Mouse (Mus musculus): ENCODE measurements at regions not wholly inside any gene's neighbourhood (a gene's known extent, or its start where the extent isn't known, plus 50 kb on each side); places are given as distances from the start of the nearest gene placed in this dataset.
"Not testable (repeated sequence)": the region's sequence is repeated elsewhere in the genome, so short reads cannot be mapped to it uniquely, and the experiment has no call there.

DNA sequence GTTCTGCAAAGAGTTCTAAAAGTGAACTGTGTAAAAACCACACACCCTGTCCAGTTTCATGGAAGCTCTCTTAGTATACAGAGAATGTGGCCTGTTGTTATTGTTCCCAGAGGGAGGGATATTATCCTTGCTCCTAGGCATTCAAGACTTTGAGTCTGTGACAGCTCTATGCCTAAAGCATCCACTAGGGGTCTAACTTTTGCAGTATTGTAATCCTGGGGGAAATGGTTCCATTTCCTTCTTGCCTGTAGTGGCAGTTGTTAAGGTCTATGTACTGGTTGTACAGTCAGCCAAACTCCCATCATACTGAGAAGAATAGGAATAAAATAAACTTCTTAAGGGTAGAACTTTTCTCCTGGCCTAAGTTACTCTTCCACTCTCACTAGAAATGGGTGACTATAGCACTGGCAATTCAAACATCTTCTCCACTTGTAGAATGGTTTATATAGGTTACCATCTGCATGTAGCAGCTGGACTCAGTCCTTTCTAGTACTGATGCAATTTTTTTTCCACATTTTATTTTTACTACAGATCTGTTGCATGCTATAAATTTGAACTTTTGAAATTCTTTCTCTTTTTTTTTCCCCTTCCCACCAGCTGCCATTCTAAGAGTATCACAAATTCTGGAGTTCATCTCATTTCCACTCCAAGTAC is 51.4 kb upstream of the Dpt start:
- DNase-seq (ENCODE audit: low spot score) = peak; percentile 16

- DNase-seq (ENCODE audit: low spot score) = no peak
Observed at GRCm38 (mm10) chr1:164744499-164744898, 51.9 kb upstream of the Dpt start.

GRCm38 (mm10) chr1:164742897-164743296 is 53.5 kb upstream of the Dpt start:
- not testable (repeated sequence) for DNase-seq (ENCODE audit: low spot score)

GRCm38 (mm10) chr1:164735646-164736045 is 60.8 kb upstream of the Dpt start:
- no peak for DNase-seq (ENCODE audit: low spot score)

DNA sequence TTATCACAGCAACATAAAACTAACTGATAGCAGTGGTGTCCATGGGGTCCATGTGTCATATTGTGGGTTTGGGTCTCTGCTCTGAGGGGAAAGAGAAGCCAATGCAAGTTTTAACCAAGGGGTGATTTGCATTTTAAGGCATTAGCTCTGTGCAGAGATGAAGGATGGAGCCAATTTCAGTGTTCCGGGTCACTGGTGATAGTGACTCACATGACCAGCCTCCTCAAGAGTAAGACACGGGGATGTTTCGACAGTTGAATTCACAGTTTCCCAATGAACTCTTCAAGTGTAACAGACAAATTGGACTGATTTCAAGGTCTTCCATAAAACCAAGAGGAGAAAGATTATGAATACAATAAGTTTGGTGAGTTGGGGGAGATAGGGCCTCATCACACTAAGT is 62.7 kb upstream of the Dpt start:
- no peak for DNase-seq (ENCODE audit: low spot score)

DNA sequence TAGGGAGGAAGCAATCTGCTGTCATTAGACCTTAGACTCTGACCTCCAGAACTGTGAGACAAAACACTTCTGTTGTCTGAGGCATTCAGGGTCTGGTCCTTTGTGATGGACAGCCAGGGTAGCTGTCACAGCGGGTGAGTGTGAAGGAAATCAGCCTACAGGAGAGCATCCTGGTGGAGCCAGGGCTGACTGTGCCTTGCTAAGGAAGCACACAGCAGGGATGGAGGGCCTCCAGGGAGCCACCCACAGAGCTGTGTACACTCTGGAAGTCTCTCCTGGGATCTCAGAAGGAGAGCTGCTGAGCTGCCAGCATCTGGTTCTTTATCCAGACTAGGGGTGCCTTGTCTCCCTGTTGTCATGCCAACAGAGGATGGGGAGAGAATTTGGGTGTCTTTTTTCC is 74.4 kb upstream of the Dpt start:
- no peak for DNase-seq (ENCODE audit: low spot score)

DNA sequence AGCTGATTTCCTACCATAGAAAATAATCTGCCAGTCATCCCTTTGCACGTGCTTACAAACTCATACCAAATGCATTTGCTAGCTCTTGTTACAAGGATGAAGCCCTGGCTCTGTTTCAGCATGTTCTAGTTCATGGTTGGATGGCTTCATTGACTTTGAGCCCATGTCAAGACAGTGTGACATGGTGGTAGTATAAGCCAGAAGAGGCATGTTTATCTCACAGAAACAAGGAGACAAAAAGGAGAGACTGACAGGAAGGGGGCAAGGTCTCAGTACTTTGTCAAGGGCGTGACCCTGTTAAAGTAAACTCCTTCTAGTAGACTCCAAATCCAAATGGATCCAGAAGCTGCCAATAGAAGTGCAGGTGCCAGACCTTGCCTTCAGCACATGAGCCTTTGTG is 81.5 kb upstream of the Dpt start:
- DNase-seq (ENCODE audit: low spot score) = no peak

DNA sequence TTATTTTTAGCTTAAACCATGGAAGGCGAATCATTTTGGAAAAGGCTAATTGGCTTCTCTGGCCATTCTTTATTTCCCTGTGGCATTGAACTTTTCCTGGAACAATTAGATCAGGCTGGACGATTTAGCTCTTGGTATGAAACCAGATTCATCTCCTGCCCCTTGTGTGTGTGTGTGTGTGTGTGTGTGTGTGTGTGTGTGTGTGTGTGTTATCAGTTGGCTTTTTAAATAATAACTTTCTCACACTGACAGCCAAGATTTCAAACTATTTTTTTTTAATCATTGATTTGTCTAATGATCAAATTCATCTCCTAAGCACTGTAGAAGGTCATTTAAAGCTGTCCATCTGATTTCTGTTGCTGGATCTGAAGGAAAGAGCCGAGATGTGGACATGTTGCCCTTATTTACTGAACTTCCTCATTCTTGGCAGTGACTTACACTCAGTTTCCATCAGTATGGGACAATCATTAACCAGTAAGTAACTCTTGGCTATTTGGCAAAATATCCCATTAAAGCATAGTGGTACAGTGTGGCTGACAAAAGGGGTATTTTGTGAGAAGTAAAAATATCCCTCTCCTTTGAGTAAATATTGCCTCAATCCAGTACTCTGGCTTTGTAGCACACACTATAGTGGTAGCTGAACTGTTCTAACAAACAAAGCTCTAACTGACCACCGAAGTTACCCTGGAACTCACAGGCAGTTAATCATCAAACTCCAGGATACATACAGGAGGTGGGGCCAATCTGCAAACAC is 82.5 kb upstream of the Dpt start:
- no peak for DNase-seq (ENCODE audit: low spot score)

DNA sequence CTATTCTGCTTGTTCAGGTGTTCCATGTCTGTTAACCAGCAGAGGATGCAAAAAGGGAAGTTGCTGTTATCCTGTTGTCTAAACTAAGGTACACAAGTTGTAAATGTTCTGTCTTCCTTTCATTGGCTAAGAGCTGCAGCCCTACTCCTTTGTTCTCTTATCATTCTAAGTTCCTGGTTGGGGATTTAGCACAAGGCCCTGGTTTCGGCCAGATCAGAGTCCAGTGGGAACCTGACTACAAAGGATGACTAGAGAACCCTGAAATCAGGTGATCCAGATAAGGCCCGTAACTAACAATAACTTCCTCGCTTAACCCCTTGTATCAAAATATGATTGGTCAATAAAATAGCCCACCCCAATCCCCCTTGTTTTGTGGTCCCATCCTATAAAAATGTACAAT is 83.9 kb upstream of the Dpt start:
- no peak for DNase-seq (ENCODE audit: low spot score)

- no peak for DNase-seq (ENCODE audit: low spot score)
Observed at GRCm38 (mm10) chr1:164704397-164705091, 91.9 kb upstream of the Dpt start.

DNA sequence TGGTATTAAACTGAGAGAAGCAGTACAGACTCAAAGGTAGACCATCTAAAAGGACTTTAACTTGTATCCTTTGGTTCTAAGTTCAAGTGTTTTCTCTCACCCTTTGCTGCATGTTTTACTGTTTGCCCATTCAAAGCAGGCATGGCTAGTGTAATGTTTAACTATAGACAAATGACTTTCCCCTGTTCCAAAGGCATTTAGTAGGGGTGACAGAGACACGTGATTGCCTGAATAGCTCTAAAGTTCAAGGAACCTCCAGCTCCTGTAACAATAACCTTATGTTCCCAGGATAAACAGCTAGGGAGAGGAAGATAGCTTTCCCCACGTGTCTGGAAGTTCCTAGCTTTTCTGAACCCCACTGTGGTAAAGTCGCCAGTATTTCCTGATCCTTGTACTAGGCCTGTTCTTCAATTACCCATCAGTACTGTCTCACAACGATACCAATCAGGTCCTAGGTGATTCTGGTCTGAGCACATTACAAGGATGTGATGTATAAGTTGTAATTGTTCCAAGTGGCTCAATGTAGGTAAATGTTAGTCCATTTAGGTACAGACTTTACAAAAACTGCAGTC is 92.8 kb upstream of the Dpt start:
- DNase-seq (ENCODE audit: low spot score) = no peak

- DNase-seq (ENCODE audit: low spot score) = no peak
Observed at GRCm38 (mm10) chr1:164690055-164690454, 106.4 kb upstream of the Dpt start.

GRCm38 (mm10) chr1:164689311-164689710 is 107.1 kb upstream of the Dpt start:
- DNase-seq (ENCODE audit: low spot score) = no peak

GRCm38 (mm10) chr1:164684437-164684836 is 112.0 kb upstream of the Dpt start:
- DNase-seq (ENCODE audit: low spot score) = no peak

DNA sequence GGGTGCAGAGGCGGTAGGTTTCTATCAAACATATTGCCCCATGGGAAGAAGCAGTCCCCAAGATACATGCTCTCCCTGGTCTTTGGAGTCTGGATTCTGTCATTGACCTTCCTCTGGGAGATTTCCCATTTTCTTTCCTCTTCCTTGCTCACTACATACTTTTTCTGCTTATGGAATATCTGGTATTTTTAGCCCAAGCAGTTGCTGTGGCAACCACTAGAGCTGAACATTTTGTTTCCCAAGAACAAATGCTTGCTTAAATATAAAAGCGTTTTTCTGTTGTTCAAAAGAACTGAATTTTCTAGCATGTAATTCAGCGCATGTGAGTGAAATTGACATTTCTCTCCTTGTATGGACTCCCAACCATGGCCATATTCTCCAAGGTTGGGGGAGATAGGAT is 112.7 kb upstream of the Dpt start:
- no peak for DNase-seq (ENCODE audit: low spot score)

DNA sequence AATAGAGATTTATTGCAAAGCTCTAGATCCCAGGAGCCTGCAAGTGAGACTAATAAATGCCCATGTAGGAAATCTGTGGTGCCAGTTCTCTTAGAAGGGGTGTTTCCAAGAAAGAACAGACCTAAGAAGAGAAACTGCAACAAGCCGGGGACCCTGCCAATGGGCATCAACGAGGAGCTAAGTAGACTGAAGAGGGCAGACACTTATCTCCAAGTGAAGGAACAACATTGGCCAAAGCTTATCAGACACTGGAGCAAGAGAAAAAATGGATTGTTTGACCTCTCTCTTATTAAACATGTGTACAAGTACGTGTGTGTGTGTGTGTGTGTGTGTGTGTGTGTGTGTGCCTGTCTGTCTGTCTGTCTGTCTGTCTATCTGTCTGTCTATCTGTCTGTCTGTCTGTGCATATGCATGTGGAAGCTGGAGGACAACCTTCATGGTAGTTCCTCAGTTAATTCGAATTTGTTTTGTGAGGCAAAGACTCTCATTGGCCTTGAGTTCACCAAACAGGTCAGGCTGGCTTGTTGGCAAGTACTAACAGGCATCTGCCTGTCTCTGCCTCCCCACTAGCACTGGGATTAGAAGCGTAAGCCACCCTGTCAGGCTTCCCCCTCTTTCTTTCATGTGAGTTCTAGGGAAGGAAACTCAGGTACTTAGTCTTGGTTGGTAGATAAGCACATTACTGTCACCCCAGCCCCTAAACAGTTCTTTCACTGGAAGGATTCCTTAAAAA is 113.4 kb upstream of the Dpt start:
- DNase-seq (ENCODE audit: low spot score) = no peak

GRCm38 (mm10) chr1:164682426-164682825 is 114.0 kb upstream of the Dpt start:
- DNase-seq (ENCODE audit: low spot score) = no peak

DNA sequence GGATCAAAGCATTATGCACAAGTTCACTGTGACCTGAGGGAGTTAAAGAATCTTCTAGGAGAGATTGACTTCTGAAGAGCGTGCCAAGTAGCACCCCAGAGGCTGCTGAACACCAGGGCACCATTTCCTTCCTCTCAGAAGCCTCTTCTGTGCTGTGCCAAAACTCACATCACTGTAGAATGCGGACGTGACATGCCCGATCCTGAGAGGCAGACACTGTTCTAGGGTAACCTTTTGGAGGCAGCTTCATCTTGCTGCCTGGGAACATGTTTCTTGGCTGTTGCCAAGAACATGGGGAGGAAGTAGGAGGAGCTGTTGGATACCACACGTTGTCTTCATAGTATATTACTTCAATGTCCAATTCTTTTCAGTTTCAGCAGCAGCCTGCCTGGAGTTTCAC is 114.9 kb upstream of the Dpt start:
- no peak for DNase-seq (ENCODE audit: low spot score)

DNA sequence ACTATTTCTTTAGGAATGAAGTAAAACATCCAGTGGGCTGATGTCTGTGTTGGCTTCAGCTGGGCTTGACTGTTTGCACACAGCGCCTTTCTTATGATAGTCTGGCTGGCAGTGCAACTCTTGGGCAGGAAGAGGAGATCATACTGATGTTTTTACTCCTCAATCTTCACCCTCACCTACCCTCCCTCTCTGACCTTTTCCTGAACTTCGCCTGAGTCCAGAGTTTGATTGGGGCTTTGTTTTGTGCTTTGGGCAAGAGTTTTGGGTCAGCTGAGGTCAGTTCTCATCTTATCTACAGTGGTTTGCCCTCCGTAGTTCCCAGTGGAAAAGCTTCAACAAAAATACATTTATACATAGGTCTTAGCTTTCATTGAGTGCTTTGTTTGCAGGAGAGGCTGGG is 118.1 kb upstream of the Dpt start:
- DNase-seq (ENCODE audit: low spot score) = no peak

GRCm38 (mm10) chr1:164652244-164652643 is 144.2 kb upstream of the Dpt start:
- no peak for DNase-seq (ENCODE audit: low spot score)

GRCm38 (mm10) chr1:164637901-164638462 is 158.5 kb upstream of the Dpt start:
- DNase-seq (ENCODE audit: low spot score) = no peak

All from thymus, postnatal 0 days (tissue).